Mouse (Mus musculus) embryonic fibroblast, embryonic 13.5 days (primary cell): ENCODE data around the gene Spg7. TPM values are rescaled to one million over a fixed set of nuclear protein-coding genes. Genes with fewer than 3 reads are reported as not detected.
A peak's percentile ranks its signal among the peaks of the same experiment; 100 is the strongest.

Experiments
- H3K27ac ChIP-seq: 2 replicates; pipeline ENCODE4 v1.5.1; 2012; ENCODE audit warnings: low read length, control low read depth, inconsistent platforms; ENCODE audit not compliant: insufficient read depth
- H3K4me1 ChIP-seq: 2 replicates; pipeline ENCODE4 v1.6.1; 2011; ENCODE audit warnings: low read length; ENCODE audit not compliant: control insufficient read depth, insufficient read depth
- H3K4me3 ChIP-seq: 2 replicates; pipeline ENCODE4 v1.5.1; 2011; ENCODE audit warnings: mild to moderate bottlenecking, control low read depth, low read length; ENCODE audit not compliant: insufficient read depth
- CTCF ChIP-seq: IDR thresholded peaks from 2 replicates; pipeline ENCODE4 v1.5.1; 2011; ENCODE audit warnings: mild to moderate bottlenecking, control low read depth, low read length, moderate library complexity, borderline replicate concordance; ENCODE audit not compliant: insufficient read depth
- POLR2A ChIP-seq: IDR thresholded peaks from 2 replicates; pipeline ENCODE4 v1.6.1; 2011; ENCODE audit warnings: low read depth, mild to moderate bottlenecking, control low read depth, low read length, moderate library complexity
- polyA plus RNA-seq: library from polyadenylated mRNA; stranded (reverse); fragments of >200 nt; gene quantifications from 2 replicates; pipeline ENCODE4 v1.2.4, GENCODE M21; 2011; ENCODE audit warnings: low read depth; ENCODE audit not compliant: missing spikeins, insufficient read length

Spg7 gene
- polyA plus RNA-seq, 1 experiment = 52.4 TPM

GRCm38 (mm10) chr8:123117744-123118143 lies 55.0 kb downstream of the Spg7 start:
- H3K27ac ChIP-seq = no peak overlapping the region
- TF ChIP-seq CTCF (no peak), POLR2A (no peak)
- H3K4me3 ChIP-seq = peak overlapping the region; percentile 5; the same call in 1 of the 2 replicates
- H3K4me1 ChIP-seq = peaks cover 4% of the 10 kb centered on the region; the same call in 1 of the 2 replicates

GRCm38 (mm10) chr8:123122059-123122458 lies 59.3 kb downstream of the Spg7 start:
- Histone ChIP-seq H3K4me1 (peaks cover 6% of the 10 kb centered on the region; the same call in 1 of the 2 replicates), H3K4me3 (no peak overlapping the region), H3K27ac (no peak overlapping the region)
- TF ChIP-seq CTCF (no peak), POLR2A (no peak)

- H3K4me3 ChIP-seq = no peak overlapping the region
- H3K4me1 ChIP-seq = peaks cover 6% of the 10 kb centered on the region; the same call in 1 of the 2 replicates
- H3K27ac ChIP-seq = no peak overlapping the region
- TF ChIP-seq CTCF (no peak), POLR2A (no peak)
Measured at GRCm38 (mm10) chr8:123122670-123123069, 59.9 kb downstream of the Spg7 start.

- no peak for TF ChIP-seq POLR2A
- TF ChIP-seq CTCF = no peak
- H3K27ac ChIP-seq = no peak overlapping the region
- H3K4me1 ChIP-seq = peaks cover 6% of the 10 kb centered on the region; the same call in 1 of the 2 replicates
- no peak overlapping the region for H3K4me3 ChIP-seq
Measured at GRCm38 (mm10) chr8:123126193-123126816, 63.6 kb downstream of the Spg7 start.

- H3K4me3 ChIP-seq = no peak overlapping the region
- TF ChIP-seq POLR2A (no peak), CTCF (no peak)
- peaks cover 8% of the 10 kb centered on the region; the same call in 1 of the 2 replicates for H3K4me1 ChIP-seq
- no peak overlapping the region for H3K27ac ChIP-seq
Measured at GRCm38 (mm10) chr8:123131041-123131440, 68.3 kb downstream of the Spg7 start.

GRCm38 (mm10) chr8:123132953-123133352 lies 70.2 kb downstream of the Spg7 start:
- TF ChIP-seq CTCF (no peak), POLR2A (no peak)
- no peak overlapping the region for H3K27ac ChIP-seq
- H3K4me1 ChIP-seq = peaks cover 17% of the 10 kb centered on the region
- no peak overlapping the region for H3K4me3 ChIP-seq

GRCm38 (mm10) chr8:123134149-123134713 lies 71.5 kb downstream of the Spg7 start:
- H3K4me1 ChIP-seq = peaks cover 18% of the 10 kb centered on the region
- no peak overlapping the region for H3K27ac ChIP-seq
- H3K4me3 ChIP-seq = no peak overlapping the region
- TF ChIP-seq CTCF (no peak), POLR2A (no peak)

GRCm38 (mm10) chr8:123135406-123135805 lies 72.7 kb downstream of the Spg7 start:
- no peak for TF ChIP-seq CTCF
- TF ChIP-seq POLR2A = no peak
- Histone ChIP-seq H3K4me3 (no peak overlapping the region), H3K4me1 (peaks cover 18% of the 10 kb centered on the region), H3K27ac (no peak overlapping the region)

GRCm38 (mm10) chr8:123135806-123136205 lies 73.1 kb downstream of the Spg7 start:
- peaks cover 18% of the 10 kb centered on the region for H3K4me1 ChIP-seq
- TF ChIP-seq POLR2A (no peak), CTCF (no peak)
- H3K27ac ChIP-seq = no peak overlapping the region
- H3K4me3 ChIP-seq = no peak overlapping the region

- no peak overlapping the region for H3K27ac ChIP-seq
- H3K4me3 ChIP-seq = no peak overlapping the region
- TF ChIP-seq CTCF (no peak), POLR2A (no peak)
- H3K4me1 ChIP-seq = peaks cover 18% of the 10 kb centered on the region
Measured at GRCm38 (mm10) chr8:123136287-123136686, 73.5 kb downstream of the Spg7 start.
